Mouse (Mus musculus): ENCODE results near the gene Rnf185. TPM values are rescaled to one million over a fixed set of nuclear protein-coding genes. Genes with fewer than 3 reads are reported as not detected.

The Rnf185 gene
- total and polyA plus RNA-seq, 2 experiments from 2014 or later = 36.9 to 38.8 TPM

DNA sequence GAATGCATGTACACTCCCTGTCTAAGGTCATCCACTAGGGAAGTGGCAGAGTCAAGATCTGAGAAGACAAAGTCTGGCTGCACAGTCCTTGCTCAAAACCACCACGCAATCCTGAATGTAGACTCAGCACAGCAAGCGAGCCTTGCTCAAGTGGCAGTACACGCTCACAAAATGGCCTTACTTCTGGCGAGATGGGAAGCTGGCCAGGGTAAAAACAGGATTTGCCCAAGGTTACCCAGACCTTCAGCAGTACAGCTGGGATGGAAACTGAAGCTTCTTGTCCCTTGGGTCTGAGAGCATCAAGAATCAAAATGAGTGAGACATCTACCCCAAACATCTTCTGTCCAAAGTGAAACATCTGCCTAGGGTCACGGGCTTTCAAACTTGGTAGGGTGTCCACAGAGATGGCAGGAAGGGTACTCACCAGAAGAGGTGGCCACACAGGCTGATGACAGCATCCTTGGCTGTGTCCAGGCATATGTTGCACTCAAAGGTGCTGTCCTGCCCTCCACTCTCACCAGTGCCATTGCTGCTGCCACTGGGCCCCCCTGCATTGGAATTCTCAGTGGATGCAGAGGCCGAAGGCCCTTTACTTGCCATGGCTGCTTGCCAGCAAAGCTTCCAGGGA is 20.1 kb downstream of the Rnf185 start:
- H3K4me2 ChIP-seq (ENCODE audit: low read depth) = no peak overlapping the region
- no peak for TF ChIP-seq CTCF (IDR thresholded peaks at IDR 0.05; ENCODE audit: low read depth)
- no peaks in the 10 kb centered on the region for H3K4me1 ChIP-seq (ENCODE audit: insufficient read depth)
- no peaks in the 10 kb centered on the region for H3K9me3 ChIP-seq (ENCODE audit: low read length)
- H3K27me3 ChIP-seq (ENCODE audit: insufficient read depth, low read length) = no peaks in the 10 kb centered on the region
- H3K4me3 ChIP-seq (ENCODE audit: low read depth, low read length) = no peak overlapping the region
- no peak overlapping the region for H3K9ac ChIP-seq
- no peaks in the 10 kb centered on the region for H3K36me3 ChIP-seq (ENCODE audit: insufficient read depth)
- ATAC-seq (no peak), DNase-seq (no peak)
- H3K27ac ChIP-seq (ENCODE audit: low read depth, low read length) = no peak overlapping the region
- 88% methylated on average over 6 of the region's 6 CpGs for WGBS

DNA sequence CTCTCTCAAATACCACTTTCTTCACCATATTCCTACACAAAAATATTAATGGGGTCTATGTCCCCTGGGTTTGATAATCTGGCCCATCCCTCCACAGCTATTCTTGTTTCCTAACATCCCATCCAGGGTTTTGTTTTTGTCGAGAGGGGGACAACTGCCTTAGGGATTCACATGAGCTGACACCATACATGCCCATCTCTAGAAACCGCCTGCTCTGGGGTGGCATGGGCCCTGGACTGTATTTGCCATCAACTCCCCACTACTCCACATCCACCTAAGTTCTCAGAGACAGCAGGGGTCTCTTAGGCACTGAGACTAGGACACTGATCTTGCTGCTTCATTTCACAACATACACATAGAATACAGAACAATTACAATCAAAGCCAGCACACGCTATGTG is 20.6 kb downstream of the Rnf185 start:
- H3K27me3 ChIP-seq (ENCODE audit: insufficient read depth, low read length) = no peaks in the 10 kb centered on the region
- no peak for DNase-seq
- no peak overlapping the region for H3K4me2 ChIP-seq (ENCODE audit: low read depth)
- H3K27ac ChIP-seq (ENCODE audit: low read depth, low read length) = no peak overlapping the region
- no peak overlapping the region for H3K9ac ChIP-seq
- H3K4me3 ChIP-seq (ENCODE audit: low read depth, low read length) = no peak overlapping the region
- TF ChIP-seq CTCF (IDR thresholded peaks at IDR 0.05; ENCODE audit: low read depth) = no peak
- no peaks in the 10 kb centered on the region for H3K9me3 ChIP-seq (ENCODE audit: low read length)
- ATAC-seq = no peak
- 95% methylated on average over 3 of the region's 3 CpGs for WGBS
- H3K4me1 ChIP-seq (ENCODE audit: insufficient read depth) = no peaks in the 10 kb centered on the region
- 0 out of 2 replicates have a peak, but pooled peaks cover 1% of the 10 kb centered on the region for H3K36me3 ChIP-seq (ENCODE audit: insufficient read depth)

DNA sequence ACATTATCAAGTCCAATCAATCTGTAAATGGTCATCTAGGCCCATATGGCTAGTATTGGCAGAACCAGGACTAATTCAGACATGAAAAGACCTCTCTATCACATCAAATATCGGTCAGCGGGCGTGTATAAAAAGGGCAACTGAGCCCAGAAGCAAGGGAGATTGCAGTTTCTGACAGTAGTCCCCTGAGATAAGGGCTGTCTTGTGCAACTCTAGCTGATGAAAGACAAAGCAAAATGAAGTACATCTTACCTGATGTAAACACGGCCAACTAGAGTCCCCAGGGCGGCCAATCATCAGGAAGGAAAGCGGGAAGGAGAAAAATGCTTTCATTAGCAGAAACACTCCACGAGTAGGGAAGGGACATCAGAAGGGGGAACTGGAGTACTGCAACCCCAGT is 23.5 kb downstream of the Rnf185 start:
- 91% methylated on average over 7 of the region's 7 CpGs for WGBS
- H3K4me3 ChIP-seq (ENCODE audit: low read depth, low read length) = no peak overlapping the region
- no peak for DNase-seq
- peaks cover 25% of the 10 kb centered on the region for H3K36me3 ChIP-seq (ENCODE audit: insufficient read depth)
- H3K27me3 ChIP-seq (ENCODE audit: insufficient read depth, low read length) = no peaks in the 10 kb centered on the region
- H3K9me3 ChIP-seq (ENCODE audit: low read length) = no peaks in the 10 kb centered on the region
- ATAC-seq = no peak
- H3K27ac ChIP-seq (ENCODE audit: low read depth, low read length) = no peak overlapping the region
- no peaks in the 10 kb centered on the region for H3K4me1 ChIP-seq (ENCODE audit: insufficient read depth)
- no peak overlapping the region for H3K4me2 ChIP-seq (ENCODE audit: low read depth)
- no peak overlapping the region for H3K9ac ChIP-seq
- no peak for TF ChIP-seq CTCF (IDR thresholded peaks at IDR 0.05; ENCODE audit: low read depth)

DNA sequence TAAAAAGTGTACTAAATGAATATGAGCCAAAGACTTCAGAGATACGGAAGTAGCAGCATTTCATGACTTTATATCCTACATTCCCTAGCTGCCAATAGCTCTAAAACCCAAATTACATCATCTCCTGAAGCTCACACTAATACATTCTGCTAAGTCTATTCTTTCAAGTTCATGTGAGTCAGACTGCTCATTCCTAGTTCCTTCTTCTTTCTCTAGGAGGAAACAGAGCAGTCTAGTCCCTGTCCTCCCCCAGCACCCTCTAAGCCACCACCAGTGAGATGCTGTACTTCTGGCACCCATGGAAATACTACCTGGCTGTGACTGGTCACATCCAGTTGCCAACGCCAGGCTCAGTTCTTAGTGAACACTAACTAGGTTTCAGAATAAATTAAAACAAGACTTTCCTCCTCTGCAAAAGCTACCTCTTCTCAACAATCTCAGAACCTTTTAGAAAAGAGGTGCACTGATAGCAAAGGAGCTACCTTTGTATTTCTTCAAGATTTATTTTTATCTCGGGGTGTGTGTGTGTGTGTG is 24.4 kb downstream of the Rnf185 start:
- Histone ChIP-seq H3K9ac (no peak overlapping the region), H3K27ac (ENCODE audit: low read depth, low read length) (no peak overlapping the region), H3K27me3 (ENCODE audit: insufficient read depth, low read length) (no peaks in the 10 kb centered on the region), H3K9me3 (ENCODE audit: low read length) (no peaks in the 10 kb centered on the region), H3K4me3 (ENCODE audit: low read depth, low read length) (no peak overlapping the region), H3K4me1 (ENCODE audit: insufficient read depth) (no peaks in the 10 kb centered on the region), H3K4me2 (ENCODE audit: low read depth) (no peak overlapping the region), H3K36me3 (ENCODE audit: insufficient read depth) (peaks cover 25% of the 10 kb centered on the region)
- ATAC-seq (no peak), DNase-seq (no peak)
- no peak for TF ChIP-seq CTCF (IDR thresholded peaks at IDR 0.05; ENCODE audit: low read depth)
- 84% methylated on average over 3 of the region's 3 CpGs for WGBS

DNA sequence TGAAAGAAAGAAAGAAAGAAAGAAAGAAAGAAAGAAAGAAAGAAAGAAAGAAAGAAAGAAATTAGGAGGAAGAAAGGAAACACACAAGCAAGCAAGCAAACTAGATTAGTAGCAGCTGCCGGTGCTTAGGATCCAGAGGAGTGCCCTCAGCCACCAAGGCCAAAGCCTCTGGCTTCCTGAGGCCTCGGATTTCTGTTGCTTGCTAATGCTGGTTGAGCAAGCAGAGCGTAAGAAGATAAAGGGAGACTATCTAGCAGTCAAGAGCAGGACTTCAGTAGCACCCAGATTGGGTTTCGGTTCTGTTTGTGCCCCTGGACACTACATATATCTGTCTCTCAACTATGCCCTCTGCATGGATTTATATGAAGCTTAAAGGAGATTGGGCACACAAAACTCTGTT is 29.9 kb downstream of the Rnf185 start:
- Histone ChIP-seq H3K9ac (no peak overlapping the region), H3K4me1 (ENCODE audit: insufficient read depth) (no peaks in the 10 kb centered on the region), H3K4me2 (ENCODE audit: low read depth) (no peak overlapping the region), H3K36me3 (ENCODE audit: insufficient read depth) (peaks cover 53% of the 10 kb centered on the region), H3K9me3 (ENCODE audit: low read length) (no peaks in the 10 kb centered on the region), H3K27me3 (ENCODE audit: insufficient read depth, low read length) (no peaks in the 10 kb centered on the region), H3K4me3 (ENCODE audit: low read depth, low read length) (no peak overlapping the region), H3K27ac (ENCODE audit: low read depth, low read length) (no peak overlapping the region)
- no peak for TF ChIP-seq CTCF (IDR thresholded peaks at IDR 0.05; ENCODE audit: low read depth)
- 85% methylated on average over 4 of the region's 4 CpGs for WGBS
- ATAC-seq (no peak), DNase-seq (no peak)

DNA sequence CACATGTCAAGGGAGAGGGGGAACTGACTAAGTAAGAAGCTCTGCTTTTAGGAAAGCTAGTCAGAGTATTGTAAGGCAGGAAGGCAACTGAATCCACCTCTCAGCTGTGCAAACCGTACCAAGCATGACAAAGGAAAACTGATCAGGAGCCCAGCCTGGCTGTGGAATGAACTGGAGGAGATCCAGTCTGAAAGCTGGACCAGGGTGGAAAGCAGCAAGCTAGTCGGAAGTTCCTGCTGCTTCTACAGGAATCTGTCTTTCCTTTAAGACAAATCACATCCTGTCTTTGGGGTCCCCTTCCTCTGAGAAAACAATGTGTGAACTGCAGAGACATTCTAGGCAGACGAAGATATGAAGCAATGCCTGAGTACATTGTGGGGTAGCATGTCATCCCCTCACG is 33.4 kb downstream of the Rnf185 start:
- no peaks in the 10 kb centered on the region for H3K4me1 ChIP-seq (ENCODE audit: insufficient read depth)
- H3K36me3 ChIP-seq (ENCODE audit: insufficient read depth) = peaks cover 58% of the 10 kb centered on the region
- H3K4me3 ChIP-seq (ENCODE audit: low read depth, low read length) = no peak overlapping the region
- no peak overlapping the region for H3K27ac ChIP-seq (ENCODE audit: low read depth, low read length)
- no peak overlapping the region for H3K4me2 ChIP-seq (ENCODE audit: low read depth)
- 86% methylated on average over 4 of the region's 4 CpGs for WGBS
- ATAC-seq (no peak), DNase-seq (no peak)
- H3K9ac ChIP-seq = no peak overlapping the region
- H3K9me3 ChIP-seq (ENCODE audit: low read length) = no peaks in the 10 kb centered on the region
- TF ChIP-seq CTCF (IDR thresholded peaks at IDR 0.05; ENCODE audit: low read depth) = no peak
- no peaks in the 10 kb centered on the region for H3K27me3 ChIP-seq (ENCODE audit: insufficient read depth, low read length)

DNA sequence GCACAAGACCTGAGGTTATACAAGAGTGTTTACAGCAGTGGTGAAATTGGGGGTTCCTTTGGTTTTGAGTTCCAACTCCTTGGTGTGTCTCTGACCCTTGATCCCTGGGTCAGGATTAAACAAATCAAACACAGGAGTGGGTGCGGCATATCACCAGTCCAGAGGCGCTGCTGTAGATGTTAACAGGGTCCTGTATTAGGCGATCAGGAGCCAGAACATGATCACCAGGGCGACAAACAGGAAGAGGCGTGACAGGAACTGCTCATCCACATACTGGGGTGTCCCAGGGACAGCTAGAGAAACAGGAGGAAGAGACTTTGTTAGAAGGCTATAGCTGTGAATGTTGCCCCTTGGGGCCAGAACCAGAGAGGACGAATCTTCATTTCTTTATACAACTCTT is 34.4 kb downstream of the Rnf185 start:
- WGBS = 81% methylated on average over 6 of the region's 6 CpGs
- Histone ChIP-seq H3K36me3 (ENCODE audit: insufficient read depth) (peaks cover 58% of the 10 kb centered on the region), H3K4me1 (ENCODE audit: insufficient read depth) (no peaks in the 10 kb centered on the region), H3K4me3 (ENCODE audit: low read depth, low read length) (no peak overlapping the region), H3K9ac (no peak overlapping the region), H3K27me3 (ENCODE audit: insufficient read depth, low read length) (no peaks in the 10 kb centered on the region), H3K27ac (ENCODE audit: low read depth, low read length) (no peak overlapping the region), H3K4me2 (ENCODE audit: low read depth) (no peak overlapping the region), H3K9me3 (ENCODE audit: low read length) (no peaks in the 10 kb centered on the region)
- no peak for TF ChIP-seq CTCF (IDR thresholded peaks at IDR 0.05; ENCODE audit: low read depth)
- DNase-seq = no peak
- no peak for ATAC-seq
